Mouse (Mus musculus): ENCODE data around the gene Erich3. TPM values are rescaled to one million over a fixed set of nuclear protein-coding genes. Genes with fewer than 3 reads are reported as not detected.
A peak's percentile ranks its signal among the peaks of the same experiment; 100 is the strongest.

The Erich3 gene
- total RNA-seq, 2 experiments from 2014 or later = 0.05 to 0.18 TPM

- DNase-seq = no peak
These were observed 115.4 kb downstream of the Erich3 start for GRCm38 (mm10) chr3:154778836-154779595.

- DNase-seq = no peak
These were observed 122.7 kb downstream of the Erich3 start for GRCm38 (mm10) chr3:154786354-154786753.

GRCm38 (mm10) chr3:154787611-154788010 lies 124.0 kb downstream of the Erich3 start:
- DNase-seq = no peak

GRCm38 (mm10) chr3:154793571-154793970 lies 129.9 kb downstream of the Erich3 start:
- DNase-seq = no peak

GRCm38 (mm10) chr3:154798806-154799205 lies 135.1 kb downstream of the Erich3 start:
- DNase-seq = no peak

GRCm38 (mm10) chr3:154800454-154800853 lies 136.8 kb downstream of the Erich3 start:
- DNase-seq = no peak

GRCm38 (mm10) chr3:154800888-154801429 lies 137.3 kb downstream of the Erich3 start:
- DNase-seq = no peak

- peak; percentile 24 for DNase-seq
These were observed 143.0 kb downstream of the Erich3 start for GRCm38 (mm10) chr3:154806626-154807025.

- no peak for DNase-seq
These were observed 146.7 kb downstream of the Erich3 start for GRCm38 (mm10) chr3:154810273-154810870.

- DNase-seq = no peak
These were observed 147.6 kb downstream of the Erich3 start for GRCm38 (mm10) chr3:154811281-154811680.

GRCm38 (mm10) chr3:154811833-154812232 lies 148.2 kb downstream of the Erich3 start:
- no peak for DNase-seq

GRCm38 (mm10) chr3:154812893-154813292 lies 149.2 kb downstream of the Erich3 start:
- DNase-seq = no peak

- no peak for DNase-seq
These were observed 151.9 kb downstream of the Erich3 start for GRCm38 (mm10) chr3:154815606-154816005.

GRCm38 (mm10) chr3:154816231-154816630 lies 152.6 kb downstream of the Erich3 start:
- DNase-seq = no peak

GRCm38 (mm10) chr3:154816801-154817625 lies 153.4 kb downstream of the Erich3 start:
- peak; percentile 47 for DNase-seq

Other genes with a start within 250 kb of the Erich3 start
- gene Cryz, start 67.1 kb upstream of the Erich3 start, total RNA-seq (2021) = 10 to 100 TPM; 15.5 to 22.4 TPM
- 1 to 10 TPM; 5.9 to 6.8 TPM for gene Tyw3, start 66.8 kb upstream of the Erich3 start, total RNA-seq (2021)

Measured in heart, postnatal 4 days (tissue).